Mouse (Mus musculus): ENCODE data around the gene Tmem107.
"Not testable (repeated sequence)": the region's sequence is repeated elsewhere in the genome, so short reads cannot be mapped to it uniquely, and the experiment has no call there.

The Tmem107 gene

GRCm38 (mm10) chr11:69093856-69094255 lies 23.2 kb downstream of the Tmem107 start:
- DNase-seq (ENCODE audit: low spot score) = not testable (repeated sequence)

- DNase-seq (ENCODE audit: low spot score) = peak; percentile 97
Measured at GRCm38 (mm10) chr11:69094697-69095429, 24.3 kb downstream of the Tmem107 start, which contains the start of gene Per1. Per1 (plus strand) TSS chr11:69095217.

- DNase-seq (ENCODE audit: low spot score) = no peak
Measured at GRCm38 (mm10) chr11:69095511-69096231, 25.1 kb downstream of the Tmem107 start.

DNA sequence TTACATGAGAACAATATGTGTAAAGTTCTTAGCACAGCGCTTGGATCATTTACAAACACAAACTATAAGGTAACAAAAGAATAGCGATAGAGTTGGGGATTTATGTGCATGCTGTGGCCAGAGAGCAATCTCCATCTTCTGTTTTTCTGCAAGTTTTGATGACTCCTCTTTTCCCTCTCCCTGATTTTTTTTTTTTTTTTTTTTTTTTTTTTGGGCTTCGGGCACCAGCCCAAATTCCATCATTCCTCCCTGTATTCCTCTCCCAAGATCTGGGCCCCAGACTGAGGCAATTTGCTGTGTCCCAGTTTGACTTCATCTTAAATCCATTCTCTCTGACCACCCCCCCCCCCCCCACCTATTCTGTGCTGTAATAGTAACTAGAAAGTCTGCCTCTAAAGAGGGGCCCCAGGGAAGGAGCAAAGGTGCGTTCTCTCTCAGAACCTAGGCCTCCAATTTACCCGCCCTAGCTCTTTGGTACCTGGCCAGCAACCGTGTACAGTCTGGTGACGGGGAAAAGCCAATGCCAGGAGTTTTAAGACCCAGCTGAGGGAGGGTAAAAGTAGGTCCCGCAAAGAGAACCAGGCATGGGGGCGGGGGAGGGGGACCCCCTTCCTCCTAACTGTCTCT lies 25.9 kb downstream of the Tmem107 start:
- DNase-seq (ENCODE audit: low spot score) = no peak

GRCm38 (mm10) chr11:69096987-69097900 lies 26.6 kb downstream of the Tmem107 start:
- DNase-seq (ENCODE audit: low spot score) = peak; percentile 99

DNA sequence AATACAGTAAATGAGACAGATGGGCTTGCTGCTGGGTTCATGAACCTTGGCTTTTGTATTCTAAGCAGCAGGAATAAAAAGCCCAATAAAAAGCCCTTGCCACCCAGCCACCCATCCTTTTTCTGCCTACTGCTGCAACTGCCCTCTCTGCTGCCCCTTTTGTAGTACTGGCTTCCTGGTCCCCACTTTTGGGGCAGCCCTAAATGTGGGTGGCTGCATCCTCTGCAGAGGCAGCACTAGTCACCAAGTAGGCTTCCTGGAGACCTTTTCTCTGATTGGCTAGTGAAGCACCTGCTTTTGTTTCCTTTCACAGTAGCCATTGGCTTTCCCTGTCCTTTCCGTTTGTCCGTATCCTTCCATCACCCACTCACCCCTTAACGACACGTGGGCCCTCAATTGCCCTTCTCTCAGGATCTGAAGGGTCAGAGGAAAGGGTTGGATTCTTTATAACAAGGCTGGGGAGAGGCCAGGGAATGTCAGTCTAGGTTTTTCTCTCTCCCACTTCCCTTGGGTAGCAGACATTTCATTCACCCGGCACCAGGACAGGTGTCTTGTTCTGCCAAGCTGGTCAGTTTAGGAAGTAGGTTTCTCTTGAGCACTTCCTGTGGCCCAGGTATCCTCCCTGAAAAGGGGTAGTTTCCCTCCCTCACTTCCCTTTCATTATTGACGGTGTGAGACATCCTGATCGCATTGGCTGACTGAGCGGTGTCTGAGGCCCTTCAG lies 27.6 kb downstream of the Tmem107 start:
- no peak for DNase-seq (ENCODE audit: low spot score)

- DNase-seq (ENCODE audit: low spot score) = peak; percentile 95
Measured at GRCm38 (mm10) chr11:69098762-69099091, 28.1 kb downstream of the Tmem107 start.

- DNase-seq (ENCODE audit: low spot score) = peak; percentile 72
Measured at GRCm38 (mm10) chr11:69099177-69099914, 28.7 kb downstream of the Tmem107 start.

DNA sequence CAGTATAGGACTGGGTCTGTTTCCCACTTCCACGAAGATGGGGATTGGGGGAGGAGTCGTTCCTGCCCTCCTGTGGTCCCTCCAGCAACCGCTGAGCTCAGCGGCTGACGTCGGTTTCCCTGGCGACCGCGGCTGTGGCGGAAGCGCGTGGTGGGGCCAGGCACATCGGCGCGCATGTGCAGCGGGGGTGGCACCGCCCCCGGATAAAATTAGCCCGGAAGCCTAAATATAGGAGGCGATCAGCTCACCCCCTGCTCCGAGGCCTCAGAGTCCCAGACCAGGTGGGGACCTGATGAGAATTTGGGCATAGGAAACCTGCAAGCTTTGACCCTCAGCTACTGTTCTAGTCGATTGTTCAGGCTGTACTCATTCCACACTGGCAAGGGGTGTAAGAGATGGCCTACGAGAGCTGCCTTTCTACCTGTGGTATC lies 29.3 kb downstream of the Tmem107 start:
- peak; percentile 90 for DNase-seq (ENCODE audit: low spot score)

DNA sequence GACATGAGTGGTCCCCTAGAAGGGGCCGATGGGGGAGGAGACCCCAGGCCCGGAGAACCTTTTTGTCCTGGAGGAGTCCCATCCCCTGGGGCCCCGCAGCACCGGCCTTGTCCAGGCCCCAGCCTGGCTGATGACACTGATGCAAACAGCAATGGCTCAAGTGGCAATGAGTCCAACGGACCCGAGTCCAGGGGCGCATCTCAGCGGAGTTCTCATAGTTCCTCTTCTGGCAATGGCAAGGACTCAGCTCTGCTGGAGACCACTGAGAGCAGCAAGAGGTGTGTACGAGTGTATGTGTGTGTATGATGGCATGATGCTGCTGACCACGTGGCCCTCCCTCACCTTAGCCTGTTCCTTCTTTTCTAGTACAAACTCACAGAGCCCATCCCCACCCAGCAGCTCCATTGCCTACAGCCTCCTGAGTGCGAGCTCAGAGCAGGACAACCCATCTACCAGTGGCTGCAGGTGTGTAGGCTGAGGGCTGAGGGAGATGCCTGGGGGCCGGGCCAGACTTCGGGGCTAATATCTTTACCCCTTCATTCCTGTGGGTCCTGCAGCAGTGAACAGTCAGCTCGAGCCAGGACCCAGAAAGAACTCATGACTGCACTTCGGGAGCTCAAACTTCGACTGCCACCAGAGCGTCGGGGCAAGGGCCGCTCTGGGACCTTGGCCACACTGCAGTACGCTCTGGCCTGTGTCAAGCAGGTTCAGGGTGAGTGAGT lies 30.2 kb downstream of the Tmem107 start:
- no peak for DNase-seq (ENCODE audit: low spot score)

GRCm38 (mm10) chr11:69101604-69102402 lies 31.2 kb downstream of the Tmem107 start:
- DNase-seq (ENCODE audit: low spot score) = no peak

GRCm38 (mm10) chr11:69102403-69102725 lies 31.8 kb downstream of the Tmem107 start:
- no peak for DNase-seq (ENCODE audit: low spot score)

- DNase-seq (ENCODE audit: low spot score) = no peak
Measured at GRCm38 (mm10) chr11:69103121-69103520, 32.5 kb downstream of the Tmem107 start.

DNA sequence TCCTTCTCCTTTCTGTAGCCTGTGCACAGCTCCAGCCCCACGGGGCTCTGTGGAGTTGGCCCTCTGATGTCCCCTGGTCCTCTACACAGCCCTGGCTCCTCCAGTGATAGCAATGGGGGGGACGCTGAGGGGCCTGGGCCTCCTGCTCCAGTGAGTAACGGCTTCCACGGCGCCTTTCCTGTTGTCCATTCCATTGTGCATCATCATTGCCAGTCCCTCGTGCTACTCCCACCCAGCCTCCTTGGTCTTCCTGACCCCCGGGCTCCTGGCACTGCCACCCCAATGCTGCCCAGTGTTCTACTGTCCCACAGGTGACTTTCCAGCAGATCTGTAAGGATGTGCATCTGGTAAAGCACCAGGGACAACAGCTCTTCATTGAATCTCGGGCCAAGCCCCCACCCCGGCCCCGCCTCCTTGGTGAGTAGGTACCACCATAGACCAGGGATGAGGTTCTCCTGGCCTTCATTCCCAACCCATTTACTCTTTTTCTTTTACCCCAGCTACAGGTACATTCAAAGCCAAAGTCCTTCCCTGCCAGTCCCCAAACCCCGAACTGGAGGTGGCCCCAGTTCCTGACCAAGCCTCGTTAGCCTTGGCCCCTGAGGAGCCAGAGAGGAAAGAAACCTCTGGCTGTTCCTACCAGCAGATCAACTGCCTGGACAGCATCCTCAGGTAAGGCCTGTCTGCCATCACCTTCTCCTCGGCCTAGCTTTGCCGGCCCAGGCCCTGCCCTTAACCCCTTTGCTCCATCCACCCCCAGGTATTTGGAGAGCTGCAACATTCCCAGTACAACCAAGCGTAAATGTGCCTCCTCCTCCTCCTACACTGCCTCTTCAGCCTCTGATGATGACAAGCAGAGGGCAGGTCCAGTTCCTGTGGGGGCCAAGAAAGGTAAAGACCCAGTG lies 33.2 kb downstream of the Tmem107 start:
- DNase-seq (ENCODE audit: low spot score) = no peak

DNA sequence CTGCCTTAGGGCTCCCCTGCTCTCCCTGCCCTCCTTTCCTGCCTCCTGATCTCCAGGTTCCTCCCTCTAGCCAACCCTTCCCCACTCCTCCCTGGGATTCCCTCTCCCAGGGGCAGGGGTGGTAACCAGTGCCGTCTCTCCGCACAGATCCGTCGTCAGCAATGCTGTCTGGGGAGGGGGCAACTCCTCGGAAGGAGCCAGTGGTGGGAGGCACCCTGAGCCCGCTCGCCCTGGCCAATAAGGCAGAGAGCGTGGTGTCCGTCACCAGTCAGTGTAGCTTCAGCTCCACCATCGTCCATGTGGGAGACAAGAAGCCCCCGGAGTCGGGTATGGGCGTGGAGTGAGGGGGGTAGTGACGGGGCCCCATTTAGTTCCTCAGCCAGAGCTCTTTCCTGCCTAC lies 33.9 kb downstream of the Tmem107 start:
- DNase-seq (ENCODE audit: low spot score) = no peak

DNA sequence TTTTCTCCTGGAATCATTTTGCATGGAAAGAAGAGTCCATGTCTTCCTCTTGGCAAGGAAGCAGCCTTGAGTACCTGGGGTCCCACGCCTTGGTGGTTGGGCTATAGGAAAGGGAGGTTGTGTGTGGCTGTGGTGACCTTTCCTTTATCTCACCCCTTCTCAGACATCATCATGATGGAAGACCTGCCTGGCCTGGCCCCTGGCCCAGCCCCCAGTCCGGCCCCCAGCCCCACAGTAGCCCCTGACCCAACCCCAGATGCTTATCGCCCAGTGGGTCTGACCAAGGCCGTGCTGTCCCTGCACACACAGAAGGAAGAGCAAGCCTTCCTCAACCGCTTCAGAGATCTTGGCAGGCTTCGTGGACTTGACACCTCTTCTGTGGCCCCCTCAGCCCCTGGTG lies 34.6 kb downstream of the Tmem107 start:
- DNase-seq (ENCODE audit: low spot score) = no peak

DNA sequence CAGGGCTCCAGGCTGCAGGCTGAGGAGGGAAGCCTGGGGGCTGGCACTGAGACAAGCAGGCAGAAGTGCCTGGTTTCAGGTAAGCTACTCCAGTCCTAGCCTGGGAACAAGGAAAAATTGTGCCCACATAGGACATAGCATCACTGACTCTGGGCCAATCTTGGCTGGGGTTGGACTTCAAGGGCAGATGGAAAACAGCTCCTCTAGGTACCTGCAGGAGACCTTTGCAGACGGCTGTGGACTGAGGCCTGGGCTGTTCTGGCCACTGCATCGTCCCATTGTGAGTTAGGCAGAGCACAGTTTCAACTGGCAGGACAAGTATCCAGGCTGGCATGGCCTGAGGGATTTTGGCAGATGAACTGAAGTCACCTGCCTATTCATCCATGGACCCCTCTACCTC lies 35.2 kb downstream of the Tmem107 start:
- DNase-seq (ENCODE audit: low spot score) = no peak

- no peak for DNase-seq (ENCODE audit: low spot score)
Measured at GRCm38 (mm10) chr11:69106299-69106698, 35.7 kb downstream of the Tmem107 start.

Data from ovary, postnatal 36 days (tissue).